Mouse (Mus musculus) myocyte (in vitro differentiated cells): ENCODE measurements around the gene Chst8. TPM values are rescaled to one million over a fixed set of nuclear protein-coding genes. Genes with fewer than 3 reads are reported as not detected.
A peak's percentile ranks its signal among the peaks of the same experiment; 100 is the strongest.

Experiments
- H3K27me3 ChIP-seq: one replicate; pipeline ENCODE4 v1.6.1; 2011; ENCODE audit not compliant: control insufficient read depth, insufficient read depth, insufficient read length
- H3K36me3 ChIP-seq: one replicate; pipeline ENCODE4 v1.6.1; 2011; ENCODE audit not compliant: control insufficient read depth, insufficient read depth
- H3K4me2 ChIP-seq: one replicate; pipeline ENCODE4 v1.6.1; 2011; ENCODE audit warnings: low read depth, control low read depth
- H3K4me3 ChIP-seq: one replicate; pipeline ENCODE4 v1.5.1; 2011; ENCODE audit warnings: mild to moderate bottlenecking, control low read depth, moderate library complexity
- H3K79me2 ChIP-seq: one replicate; pipeline ENCODE4 v1.6.1; 2011; ENCODE audit not compliant: control insufficient read depth, insufficient read depth
- H3ac ChIP-seq: one replicate; pipeline ENCODE4 v1.6.1; 2011; ENCODE audit not compliant: control insufficient read depth, insufficient read length
- CEBPB ChIP-seq: IDR thresholded peaks from 2 replicates; pipeline ENCODE4 v1.6.1; 2011; ENCODE audit warnings: mild to moderate bottlenecking, moderate library complexity; ENCODE audit not compliant: poor library complexity, insufficient read depth, severe bottlenecking
- E2F4 ChIP-seq: IDR thresholded peaks from one replicate; pipeline ENCODE4 v1.6.1; 2011; ENCODE audit warnings: mild to moderate bottlenecking, control low read depth, moderate library complexity; ENCODE audit not compliant: insufficient read depth
- MAX ChIP-seq: IDR thresholded peaks from one replicate; pipeline ENCODE4 v1.6.1; 2011; ENCODE audit warnings: low read depth, mild to moderate bottlenecking, control low read depth
- MYOD1 ChIP-seq, 3 experiments: IDR thresholded peaks; one replicate each; pipeline ENCODE4 v1.6.1; 2011; ENCODE audit warnings: control low read depth in 2 of 3, low read depth in 2 of 3, mild to moderate bottlenecking in 2 of 3, moderate library complexity in 1 of 3; ENCODE audit not compliant: insufficient read length in 2 of 3, control insufficient read depth in 1 of 3
- MYOG ChIP-seq, 3 experiments: IDR thresholded peaks; one replicate each; pipeline ENCODE4 v1.6.1; 2011; ENCODE audit warnings: control low read depth in 2 of 3, low read depth in 2 of 3, mild to moderate bottlenecking in 2 of 3; ENCODE audit not compliant: insufficient read length in 2 of 3, control insufficient read depth in 1 of 3, insufficient read depth in 1 of 3
- POLR2A ChIP-seq: IDR thresholded peaks from one replicate; pipeline ENCODE4 v1.6.1; 2011; ENCODE audit warnings: low read depth, mild to moderate bottlenecking, control low read depth, moderate library complexity; ENCODE audit not compliant: insufficient read length
- POLR2AphosphoS2 ChIP-seq: IDR thresholded peaks from one replicate; pipeline ENCODE4 v1.6.1; 2011; ENCODE audit warnings: low read depth, control low read depth; ENCODE audit not compliant: insufficient read length
- REST ChIP-seq: IDR thresholded peaks from one replicate; pipeline ENCODE4 v1.6.1; 2011; ENCODE audit warnings: mild to moderate bottlenecking, control low read depth, moderate library complexity; ENCODE audit not compliant: insufficient read depth, insufficient read length
- SRF ChIP-seq: IDR thresholded peaks from one replicate; pipeline ENCODE4 v1.6.1; 2011; ENCODE audit warnings: low read depth; ENCODE audit not compliant: control insufficient read depth, insufficient read length
- TCF12 ChIP-seq: IDR thresholded peaks from one replicate; pipeline ENCODE4 v1.6.1; 2011; ENCODE audit warnings: mild to moderate bottlenecking, control low read depth; ENCODE audit not compliant: poor library complexity, insufficient read depth, severe bottlenecking
- TCF3 ChIP-seq: IDR thresholded peaks from one replicate; pipeline ENCODE4 v1.6.1; 2011; ENCODE audit warnings: low read depth, control low read depth; ENCODE audit not compliant: insufficient read length
- USF1 ChIP-seq: IDR thresholded peaks from one replicate; pipeline ENCODE4 v1.6.1; 2011; ENCODE audit warnings: low read depth, mild to moderate bottlenecking, control low read depth, moderate library complexity
- polyA plus RNA-seq: library from polyadenylated mRNA; unstranded; fragments of >200 nt; fragmentation: generic; extraction: Trizol; gene quantifications from one replicate; pipeline ENCODE4 v1.2.1, GENCODE M21; 2012; ENCODE audit warnings: missing spikeins

The Chst8 gene
- polyA plus RNA-seq, 1 experiment: not detected

GRCm38 (mm10) chr7:34659386-34660085, 153.0 kb downstream of the Chst8 start:
- Histone ChIP-seq H3K36me3 (no peaks in the 10 kb centered on the region), H3K27me3 (peaks cover 54% of the 10 kb centered on the region), H3K79me2 (no peaks in the 10 kb centered on the region), H3ac (no peak overlapping the region), H3K4me2 (no peak overlapping the region), H3K4me3 (no peak overlapping the region)
- TF ChIP-seq CEBPB (no peak), TCF3 (no peak), USF1 (no peak), REST (no peak), MYOD1 (IDR thresholded peaks at IDR 0.05; ENCODE audit: control insufficient read depth in 1 of 3, insufficient read length in 2 of 3, low read depth in 2 of 3) (no peak), MYOG (IDR thresholded peaks at IDR 0.05; ENCODE audit: control insufficient read depth in 1 of 3, insufficient read depth in 1 of 3, insufficient read length in 2 of 3, low read depth in 2 of 3) (no peak)

GRCm38 (mm10) chr7:34656632-34657031, 155.9 kb downstream of the Chst8 start, which contains the start of gene Kctd15:
TSS of gene Kctd15 (minus strand) at chr7:34656732.
- Histone ChIP-seq H3K79me2 (peaks cover 6% of the 10 kb centered on the region), H3K4me3 (peak within 1 kb of the TSS; percentile 75), H3ac (peak within 1 kb of the TSS; percentile 98), H3K27me3 (peaks cover 34% of the 10 kb centered on the region), H3K4me2 (peak within 1 kb of the TSS; percentile 48), H3K36me3 (no peaks in the 10 kb centered on the region)
- TF ChIP-seq MAX (no peak), MYOG (IDR thresholded peaks at IDR 0.05; ENCODE audit: control insufficient read depth in 1 of 3, insufficient read depth in 1 of 3, insufficient read length in 2 of 3, low read depth in 2 of 3) (no peak), MYOD1 (IDR thresholded peaks at IDR 0.05; ENCODE audit: control insufficient read depth in 1 of 3, insufficient read length in 2 of 3, low read depth in 2 of 3) (no peak), CEBPB (no peak), POLR2A (no peak), REST (no peak), POLR2AphosphoS2 (no peak), TCF3 (no peak), USF1 (no peak), SRF (no peak), TCF12 (no peak), E2F4 (no peak)

GRCm38 (mm10) chr7:34655086-34655839, 157.2 kb downstream of the Chst8 start:
- Histone ChIP-seq H3K36me3 (peaks cover 3% of the 10 kb centered on the region), H3K4me3 (peak overlapping the region; percentile 75), H3K79me2 (peaks cover 6% of the 10 kb centered on the region), H3ac (peak overlapping the region; percentile 98), H3K4me2 (peak overlapping the region; percentile 50), H3K27me3 (peaks cover 24% of the 10 kb centered on the region)
- TF ChIP-seq REST: no peak
- TF ChIP-seq POLR2A: peak; percentile 92
- no peak for TF ChIP-seq TCF3
- no peak for TF ChIP-seq MYOD1 (IDR thresholded peaks at IDR 0.05; ENCODE audit: control insufficient read depth in 1 of 3, insufficient read length in 2 of 3, low read depth in 2 of 3)
- TF ChIP-seq POLR2AphosphoS2: peak; percentile 85
- TF ChIP-seq MYOG (IDR thresholded peaks at IDR 0.05; ENCODE audit: control insufficient read depth in 1 of 3, insufficient read depth in 1 of 3, insufficient read length in 2 of 3, low read depth in 2 of 3): peak in 1 of 3 experiments; percentile 20
- TF ChIP-seq TCF12: no peak
- TF ChIP-seq SRF: no peak
- TF ChIP-seq MAX: no peak
- no peak for TF ChIP-seq CEBPB
- TF ChIP-seq E2F4: no peak
- no peak for TF ChIP-seq USF1

GRCm38 (mm10) chr7:34654441-34655085, 157.9 kb downstream of the Chst8 start:
- H3K4me3 ChIP-seq: peak overlapping the region; percentile 75
- H3K36me3 ChIP-seq: peaks cover 5% of the 10 kb centered on the region
- peaks cover 17% of the 10 kb centered on the region for H3K27me3 ChIP-seq
- peak overlapping the region; percentile 98 for H3ac ChIP-seq
- H3K4me2 ChIP-seq: peak overlapping the region; percentile 50
- TF ChIP-seq TCF12 (no peak), POLR2A (peak; percentile 31)
- peaks cover 6% of the 10 kb centered on the region for H3K79me2 ChIP-seq
